Mouse (Mus musculus) adrenal gland, adult 18-20 months (tissue): ENCODE measurements around the gene Art1. TPM values are rescaled to one million over a fixed set of nuclear protein-coding genes. Genes with fewer than 3 reads are reported as not detected.

ENCODE experiments used
- DNase-seq, 2 experiments: peaks; one replicate each; pipeline ENCODE4 v3.0.0; 2021 to 2022; ENCODE audit warnings: low spot score in 2 of 2
- long read RNA-seq, 2 experiments: library from polyadenylated mRNA; stranded (forward); transcript quantifications; one replicate each; pipeline ENCODE4 v2.0.0; 2021
- total RNA-seq, 2 experiments: library from RNA; stranded (reverse); gene quantifications; 1 replicate in 1 of 2; 2 replicates in 1 of 2; pipeline ENCODE4 v1.2.3; 2021

Art1 gene
- total RNA-seq: under 1 TPM in 1 of 2 experiments, not detected in 1; 0.29 TPM
- long read RNA-seq, experiment 1: 0 reads
- long read RNA-seq, experiment 2, partial matches to known transcripts: 2 of 4 reads
- long read RNA-seq, experiment 2, other reads (novel, unspliced or antisense): 0 of 4 reads

DNA sequence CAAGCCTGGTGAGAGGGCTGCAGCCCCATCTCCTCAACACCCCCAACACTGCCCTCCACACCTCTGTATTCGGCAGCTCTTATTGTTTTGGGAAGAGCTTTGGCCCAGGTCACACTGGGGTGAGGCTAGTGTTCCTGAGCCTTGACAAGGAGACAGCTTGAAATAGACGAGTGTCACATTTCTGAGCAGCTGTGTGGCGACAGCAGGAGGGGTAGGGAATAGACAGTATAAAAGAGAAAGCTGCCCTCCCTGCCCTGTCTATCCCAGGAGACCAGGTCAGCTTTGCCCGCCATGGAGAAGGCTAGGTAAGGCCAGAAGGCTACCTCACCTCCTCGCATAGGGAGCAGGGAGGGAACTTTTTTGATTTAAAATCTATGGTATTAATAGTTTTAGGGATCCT lies at the start of gene Art1:
TSS of gene Art1 (plus strand) at position 257 of the 400 bp plus-strand sequence.
- DNase-seq: no peak

DNA sequence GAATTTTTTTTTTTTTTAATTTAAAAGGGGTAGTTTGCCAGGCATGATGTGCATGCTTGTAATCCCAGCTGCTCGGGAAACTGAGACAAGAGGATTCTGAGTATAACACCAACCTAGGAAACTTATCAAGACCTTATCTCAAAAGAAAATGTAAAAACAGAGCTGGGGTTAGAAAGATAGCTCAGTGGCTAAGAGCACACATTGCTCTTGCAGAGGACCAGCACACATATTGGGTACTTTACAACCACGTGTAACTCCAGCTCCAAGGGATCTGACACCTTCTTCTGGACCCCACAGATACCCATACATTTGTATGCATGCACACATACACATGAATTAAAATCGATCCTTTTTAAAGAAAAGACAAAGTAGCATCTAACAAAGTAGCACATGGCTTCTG lies 40.2 kb upstream of the Art1 start:
- DNase-seq: no peak

DNA sequence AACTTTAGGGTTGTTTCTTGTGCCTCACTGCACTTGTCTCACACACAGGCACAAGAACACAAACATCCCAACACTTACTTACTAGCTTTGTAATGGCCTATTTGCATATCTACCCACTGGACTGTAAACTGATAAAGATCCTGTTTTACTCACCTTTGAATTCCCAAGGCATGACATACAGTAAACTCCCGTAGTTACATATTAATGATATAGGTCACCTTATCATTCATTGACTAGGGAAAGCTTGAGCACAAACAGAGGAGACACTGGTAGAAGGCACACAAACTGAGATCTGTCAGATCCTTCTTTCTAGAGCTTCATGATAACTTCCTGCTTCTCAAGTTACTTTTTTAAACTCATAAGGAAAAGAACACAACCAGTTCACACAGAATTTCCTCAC lies 39.3 kb upstream of the Art1 start:
- no peak for DNase-seq

DNA sequence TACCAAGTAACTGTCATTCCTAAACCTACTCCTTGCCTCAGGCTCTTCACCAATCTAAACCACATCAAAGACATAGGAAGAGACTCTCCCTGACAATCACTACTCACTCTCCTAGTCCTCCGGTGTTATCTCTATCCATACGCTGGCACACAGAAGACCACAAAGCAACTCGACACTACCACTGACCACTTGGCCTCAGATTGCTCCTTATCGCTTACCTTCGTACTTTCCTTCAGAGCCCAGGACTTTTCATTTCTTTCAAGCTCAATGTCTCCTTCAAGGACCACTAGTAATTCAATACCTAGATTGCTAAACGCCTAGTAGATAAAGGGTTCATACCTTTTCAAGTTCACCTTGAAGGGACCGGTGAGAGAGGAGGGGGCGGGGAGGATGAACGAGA lies 37.7 kb upstream of the Art1 start:
- no peak for DNase-seq

DNA sequence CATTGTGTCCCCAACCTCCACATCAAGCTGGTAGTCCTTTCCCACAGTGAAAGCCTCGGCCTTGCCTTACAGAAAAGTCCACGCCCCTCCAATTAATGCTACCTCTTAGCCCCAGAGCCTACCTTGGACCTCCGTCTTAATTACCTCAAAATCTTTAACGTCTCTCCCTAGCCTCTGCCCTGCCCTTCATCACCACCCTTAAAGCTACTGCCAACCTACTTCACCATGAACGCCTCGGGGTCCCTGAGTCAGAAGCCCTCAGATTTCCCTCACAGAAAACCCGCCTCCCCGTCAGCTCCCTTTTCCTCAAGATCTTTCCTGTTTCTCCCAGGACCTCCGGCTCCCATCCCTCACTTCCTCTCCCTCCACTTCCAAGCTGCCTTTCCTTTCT lies 36.9 kb upstream of the Art1 start:
- DNase-seq: no peak

DNA sequence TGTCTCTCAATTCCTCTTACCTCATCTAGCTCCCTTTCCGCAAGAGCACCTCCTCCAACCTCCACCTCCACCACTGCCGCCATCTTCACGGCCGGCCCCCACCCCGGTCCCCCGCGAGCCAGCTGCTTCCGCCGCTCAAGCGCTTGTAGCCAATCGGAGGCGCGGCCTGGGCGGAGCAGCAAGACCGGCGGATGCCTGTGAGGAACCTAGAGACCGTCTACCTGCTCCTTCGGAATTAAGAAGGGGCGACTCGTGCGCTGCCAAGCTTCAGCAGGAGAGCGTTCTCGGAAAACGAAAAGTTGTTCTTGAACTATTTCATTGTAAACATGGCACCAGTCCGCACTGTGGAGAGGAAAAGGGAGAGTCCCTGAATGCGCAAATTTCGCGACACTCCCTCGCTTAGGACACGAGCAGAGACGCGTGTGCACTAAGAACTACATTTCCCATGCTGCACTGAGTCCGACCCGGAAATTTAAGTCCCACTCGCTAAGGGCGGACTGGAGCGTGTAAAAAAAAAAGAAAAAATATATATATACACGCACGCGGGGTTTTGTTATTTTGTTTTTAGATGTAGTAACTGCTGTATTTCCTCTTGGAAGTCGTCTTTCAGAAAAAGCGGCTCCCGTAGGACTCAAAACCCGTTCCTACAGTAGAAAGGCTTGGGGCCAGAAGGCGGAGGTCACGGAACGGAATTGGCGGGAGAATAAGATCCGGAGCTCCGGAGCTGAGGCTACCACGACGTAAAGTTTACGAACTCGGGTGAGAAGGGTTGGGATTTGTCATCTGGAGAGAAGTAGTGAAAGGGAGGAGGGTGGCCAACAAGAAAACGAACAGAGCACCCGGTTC lies 36.3 kb upstream of the Art1 start, which contains the start of the genes Rnf121, Xndc1 and Xntrpc:
TSS of gene Rnf121 (minus strand) at position 424 of the 846 bp plus-strand sequence.
TSS of gene Xndc1 (plus strand) at position 466 of the 846 bp plus-strand sequence.
TSS of gene Xntrpc (plus strand) at position 668 of the 846 bp plus-strand sequence.
- DNase-seq: peak; percentile 85 to 86

DNA sequence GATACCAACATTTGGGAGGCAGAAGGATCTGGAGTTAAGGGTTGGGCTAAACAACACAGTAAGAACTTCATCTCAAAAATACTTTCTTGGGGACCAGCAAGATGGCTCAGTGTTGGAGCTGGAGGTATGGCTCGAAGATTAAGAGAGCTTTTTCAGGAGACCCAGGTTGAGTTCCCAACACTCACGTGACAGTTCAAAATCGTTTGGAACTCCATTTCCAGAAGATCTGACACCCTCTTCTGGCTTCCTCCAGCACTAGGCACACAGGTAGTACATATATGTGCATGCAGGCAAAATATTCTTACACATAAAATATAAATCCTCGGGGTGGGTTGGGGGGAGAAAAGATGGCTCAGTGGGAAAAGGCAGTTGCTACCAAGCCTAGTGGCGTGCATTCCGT lies 35.2 kb upstream of the Art1 start:
- DNase-seq: no peak

DNA sequence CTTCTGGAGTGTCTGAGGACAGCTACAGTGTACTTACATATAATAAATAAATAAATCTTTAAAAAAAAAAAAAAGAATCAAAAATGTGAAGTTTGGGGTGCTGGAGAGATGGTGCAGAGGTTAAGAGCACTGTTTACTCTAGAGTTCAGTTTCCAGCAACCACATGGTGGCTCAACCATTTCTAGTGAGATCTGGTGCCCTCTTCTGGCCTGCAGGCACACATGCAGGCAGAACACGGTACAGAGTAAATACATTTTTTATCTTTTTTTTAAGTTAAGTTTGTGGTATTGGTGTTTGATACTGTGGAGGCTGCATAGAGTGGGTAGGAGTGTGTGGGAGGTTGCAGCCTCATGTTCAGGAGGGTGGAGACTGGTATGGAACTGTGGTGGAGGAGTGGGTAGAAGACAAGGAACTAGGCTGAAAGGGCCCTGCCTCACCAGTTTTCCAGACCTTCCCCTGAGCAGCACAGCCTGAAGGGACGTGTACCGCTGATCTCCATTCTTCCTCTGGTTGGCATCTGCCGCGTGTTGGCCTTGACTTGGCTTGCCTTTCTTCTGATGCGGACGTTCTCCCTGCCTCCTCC lies 24.7 kb upstream of the Art1 start:
- peak in 1 of 2 experiments; percentile 17 for DNase-seq

DNA sequence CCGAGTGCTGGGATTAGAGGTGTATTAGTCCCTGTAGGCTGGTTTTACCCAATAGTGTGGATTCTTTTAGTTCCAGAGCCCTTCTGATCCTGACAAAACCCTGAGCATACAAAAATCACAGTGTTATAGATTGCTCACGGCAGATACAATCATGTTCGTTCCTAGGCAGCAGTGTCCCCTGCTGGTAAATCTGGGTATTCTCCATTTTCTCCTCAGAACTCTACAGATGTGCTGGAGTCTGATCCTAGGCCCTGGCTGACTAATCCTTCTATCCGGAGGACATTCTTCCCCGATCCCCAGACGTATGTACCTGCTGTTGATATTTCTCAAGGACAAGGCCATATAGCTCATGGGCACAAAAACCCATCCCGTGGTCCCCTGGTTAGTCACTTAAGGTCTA lies 23.0 kb upstream of the Art1 start:
- peak in 1 of 2 experiments; percentile 29 for DNase-seq

DNA sequence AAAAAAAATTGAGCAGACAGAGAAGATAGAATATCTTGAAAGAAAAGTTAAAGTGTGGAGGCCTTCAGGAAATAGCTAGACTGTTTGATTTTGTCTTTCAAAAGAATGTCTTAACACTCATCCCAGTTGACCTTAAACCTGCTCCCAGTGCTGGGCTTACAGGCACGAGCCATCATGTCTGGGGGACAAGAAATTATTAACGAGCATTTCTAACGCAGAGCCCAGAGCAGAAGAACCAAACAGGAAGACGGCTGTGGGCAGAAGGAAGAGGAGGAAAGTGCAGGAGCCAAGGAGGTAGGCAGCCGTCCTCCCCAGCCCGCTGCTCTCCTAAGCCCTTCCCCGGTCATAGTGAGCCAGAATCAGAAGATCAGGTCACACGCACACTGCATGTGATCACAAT lies 21.2 kb upstream of the Art1 start:
- DNase-seq: no peak

DNA sequence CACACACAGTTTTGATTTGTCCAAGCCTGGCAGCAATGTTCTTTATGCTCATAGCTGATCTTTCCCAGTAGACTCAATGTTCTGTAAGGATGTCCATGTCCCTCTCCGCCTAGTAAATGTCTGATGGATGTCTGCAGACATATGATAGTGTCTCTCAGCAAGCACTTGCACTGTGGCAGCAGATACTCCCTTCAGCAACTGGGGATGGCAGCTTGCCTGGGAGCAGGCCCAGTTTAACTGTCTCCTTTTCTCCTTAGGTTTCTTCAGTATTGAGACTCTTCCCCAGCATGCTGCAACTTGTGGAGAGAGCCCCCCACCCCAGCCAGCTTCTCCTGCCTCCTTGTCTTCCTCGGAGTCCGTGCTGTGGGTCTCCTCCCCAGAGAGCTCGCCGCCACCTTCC lies 19.8 kb upstream of the Art1 start:
- DNase-seq: no peak

DNA sequence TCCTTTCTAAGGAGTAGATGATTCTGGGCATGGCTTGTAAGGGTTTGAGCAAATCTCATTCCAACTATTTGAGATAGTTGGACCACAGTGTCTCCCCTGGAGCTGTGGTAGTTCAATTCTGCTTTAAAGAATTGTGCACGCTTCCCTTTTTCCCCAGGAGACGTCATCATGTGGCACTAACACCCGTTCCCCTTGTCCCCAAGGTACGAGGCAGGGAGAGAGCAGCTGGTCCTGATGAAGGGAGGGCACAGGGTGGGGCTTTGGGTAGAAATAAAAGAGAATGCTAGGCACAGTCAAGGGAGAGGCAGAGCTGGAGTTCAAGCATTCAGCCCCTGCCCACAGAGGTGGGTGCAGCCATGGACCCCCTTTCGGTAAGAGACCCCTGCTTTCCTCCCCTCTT lies 18.7 kb upstream of the Art1 start, which contains the start of gene Trpc2:
TSS of gene Trpc2 (plus strand) at position 301 of the 400 bp plus-strand sequence.
- DNase-seq: no peak

DNA sequence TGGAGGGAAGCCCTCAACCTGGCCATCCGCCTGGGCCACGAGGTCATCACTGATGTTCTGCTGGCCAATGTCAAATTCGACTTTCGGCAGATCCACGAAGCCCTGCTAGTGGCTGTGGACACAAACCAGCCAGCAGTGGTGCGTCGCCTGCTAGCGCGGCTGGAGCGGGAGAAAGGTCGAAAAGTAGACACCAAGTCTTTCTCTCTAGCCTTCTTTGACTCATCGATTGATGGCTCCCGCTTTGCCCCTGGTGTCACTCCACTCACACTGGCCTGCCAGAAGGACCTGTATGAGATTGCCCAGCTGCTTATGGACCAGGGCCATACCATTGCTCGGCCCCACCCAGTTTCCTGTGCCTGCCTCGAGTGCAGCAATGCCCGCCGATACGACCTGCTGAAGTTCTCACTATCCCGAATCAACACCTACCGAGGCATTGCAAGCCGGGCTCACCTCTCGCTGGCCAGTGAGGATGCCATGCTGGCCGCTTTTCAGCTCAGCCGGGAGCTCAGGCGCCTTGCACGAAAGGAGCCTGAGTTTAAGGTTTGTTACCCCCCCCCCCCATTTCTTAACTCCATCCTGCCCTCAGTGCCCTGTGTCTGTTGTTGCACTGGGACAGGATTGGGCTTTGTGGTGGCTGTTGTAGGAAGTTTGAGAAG lies 17.4 kb upstream of the Art1 start:
- no peak for DNase-seq

DNA sequence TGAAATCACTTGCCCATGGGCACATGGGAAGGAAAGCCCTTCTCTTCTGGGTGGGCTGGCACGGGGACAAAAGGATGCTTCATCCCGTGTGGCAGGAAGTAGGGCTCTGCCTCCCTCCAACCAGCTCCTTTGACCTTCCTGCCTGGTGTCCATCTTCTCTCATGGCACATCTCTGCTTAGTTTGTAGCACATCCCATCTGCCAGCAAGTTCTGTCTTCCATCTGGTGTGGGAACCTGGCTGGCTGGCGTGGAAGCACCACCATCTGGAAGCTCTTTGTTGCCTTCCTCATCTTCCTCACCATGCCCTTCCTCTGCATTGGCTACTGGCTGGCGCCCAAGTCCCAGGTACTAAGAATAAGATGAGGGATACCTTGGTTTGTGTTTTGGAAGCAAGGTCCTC lies 14.2 kb upstream of the Art1 start:
- DNase-seq: no peak

DNA sequence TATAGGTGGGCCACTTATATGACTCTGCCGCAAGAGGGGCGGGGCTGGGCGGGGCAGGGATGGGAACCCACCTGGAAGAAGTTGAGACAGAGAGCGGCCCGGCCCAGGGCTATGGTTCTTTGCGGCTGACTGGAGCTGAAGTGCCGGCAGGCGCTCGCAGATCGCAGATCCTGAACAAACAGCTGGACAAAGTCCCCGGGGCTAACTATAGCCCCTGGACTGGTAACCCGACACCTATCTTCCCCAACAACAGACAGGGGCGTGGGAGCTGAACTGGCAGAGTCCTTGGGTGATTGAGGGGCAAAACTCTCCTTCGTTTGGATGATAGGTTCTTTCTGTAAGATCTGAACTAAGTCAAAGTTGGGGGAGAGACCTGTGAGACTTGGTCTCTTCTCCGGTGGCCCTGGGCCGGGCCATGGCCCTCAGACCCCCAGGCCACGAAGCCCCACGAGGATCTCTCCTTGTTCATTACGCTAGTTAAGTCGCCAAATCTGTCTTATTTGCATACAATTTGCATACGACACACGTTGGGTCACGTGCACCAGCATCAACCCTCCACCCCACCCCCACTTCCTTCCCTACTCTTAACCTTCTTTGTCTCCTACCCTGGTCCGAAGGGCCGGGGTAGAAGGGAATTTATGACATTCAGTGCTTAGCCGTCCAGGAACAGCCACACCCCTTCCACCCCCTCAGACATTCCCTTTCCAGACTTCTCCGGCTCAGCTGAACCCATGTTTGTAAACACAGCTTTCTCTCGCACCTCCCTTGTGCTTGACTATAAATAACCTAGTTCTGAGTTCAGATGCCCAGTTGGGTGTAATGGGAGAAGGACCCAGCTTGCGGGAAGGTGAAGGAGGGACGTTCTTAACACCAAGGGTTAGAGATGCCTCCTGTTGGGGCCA lies 1.5 kb upstream of the Art1 start:
- no peak for DNase-seq

DNA sequence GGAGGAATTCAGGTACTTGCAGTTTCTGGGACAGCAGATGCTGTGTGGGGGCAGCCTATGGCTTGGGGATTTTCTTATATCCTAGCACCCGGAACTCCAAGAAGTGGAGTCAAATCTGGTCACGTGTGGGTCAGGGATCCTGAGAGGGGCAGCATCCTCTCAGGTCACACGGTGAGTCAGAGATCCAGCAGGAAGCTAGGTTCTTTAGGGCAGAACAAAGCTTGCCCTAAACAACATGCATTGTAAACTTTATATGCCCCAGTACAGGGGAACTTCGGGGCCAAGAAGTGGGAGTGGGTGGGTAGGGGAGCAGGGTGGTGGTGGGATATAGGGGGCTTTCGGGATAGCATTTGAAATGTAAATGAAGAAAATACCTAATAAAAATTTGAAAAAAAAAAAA lies 675 bp upstream of the Art1 start:
- no peak for DNase-seq

DNA sequence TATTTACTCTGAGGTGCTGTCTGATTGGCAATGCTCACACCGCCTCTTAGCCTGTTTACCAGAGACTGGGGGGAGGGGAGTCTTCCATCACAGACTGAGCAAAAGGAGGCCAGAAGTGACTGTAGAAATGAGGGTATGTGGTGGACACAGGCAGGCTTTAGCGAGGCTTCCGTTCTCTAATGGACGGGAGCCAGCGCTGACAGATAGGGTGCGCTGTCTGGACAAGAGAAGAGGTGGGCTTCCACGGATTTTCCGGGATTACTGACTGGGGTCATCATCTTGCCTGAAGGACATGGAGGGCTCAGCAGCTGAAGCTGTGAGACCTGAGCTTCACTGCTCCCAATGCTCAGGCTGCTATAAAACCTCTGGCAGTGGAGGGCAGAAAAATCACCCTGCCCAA lies 698 bp downstream of the Art1 start:
- DNase-seq: no peak

DNA sequence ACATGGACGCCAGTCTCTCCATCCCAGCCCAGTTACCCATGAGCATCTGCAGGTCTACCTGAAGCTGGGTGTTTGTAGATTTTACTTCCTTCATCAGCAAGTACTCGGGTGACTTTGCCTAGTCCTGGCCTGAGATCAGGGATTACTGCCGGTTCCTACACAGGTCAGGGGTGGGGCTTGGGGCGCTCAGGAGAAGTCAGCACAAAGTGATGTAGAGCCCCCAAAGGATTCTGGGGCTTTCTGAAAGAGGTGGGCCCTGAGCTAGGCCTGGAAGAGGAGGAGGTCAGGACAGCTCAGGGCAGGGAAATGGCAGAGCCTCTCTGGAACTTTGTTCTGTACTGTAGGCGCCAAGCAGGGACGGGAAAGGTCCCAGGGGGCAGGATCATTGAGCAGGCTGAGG lies 1.2 kb downstream of the Art1 start:
- DNase-seq: no peak

DNA sequence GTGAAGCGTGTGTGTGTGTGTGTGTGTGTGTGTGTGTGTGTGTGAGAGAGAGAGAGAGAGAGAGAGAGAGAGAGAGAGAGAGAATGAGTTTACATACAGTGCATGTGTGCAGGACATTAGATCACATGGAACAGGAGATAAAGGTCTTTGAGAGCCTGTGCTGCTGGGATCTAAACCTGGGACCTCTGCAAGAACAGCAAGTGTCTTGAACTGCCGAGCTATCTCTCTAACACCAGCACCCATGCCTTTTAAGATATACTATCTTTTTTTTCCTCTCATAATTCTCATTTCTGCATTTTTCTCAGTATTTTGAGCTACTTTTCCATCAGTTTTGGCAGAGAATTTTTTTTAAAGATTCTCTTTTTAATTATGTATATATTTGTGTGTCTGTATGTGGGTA lies 2.0 kb downstream of the Art1 start:
- no peak for DNase-seq

DNA sequence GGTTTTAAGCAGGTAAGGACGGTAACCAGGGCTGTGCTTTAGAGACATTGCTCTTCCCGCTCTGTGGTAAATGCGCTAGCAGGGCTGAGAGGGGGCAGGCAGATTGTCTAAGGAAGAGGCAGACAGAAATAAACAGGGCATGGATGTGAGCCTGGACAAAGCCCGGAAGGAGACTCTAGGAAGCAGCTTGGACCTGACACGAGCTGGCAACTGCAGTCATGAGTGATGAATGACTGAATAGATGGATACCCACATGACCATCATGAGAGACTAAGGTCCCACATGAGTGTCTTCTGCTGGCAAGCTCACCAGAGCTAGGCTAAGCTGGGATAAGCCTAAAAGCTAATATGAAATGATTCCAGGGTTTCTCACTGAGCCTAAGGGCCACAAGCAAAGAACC lies 2.6 kb downstream of the Art1 start:
- no peak for DNase-seq

DNA sequence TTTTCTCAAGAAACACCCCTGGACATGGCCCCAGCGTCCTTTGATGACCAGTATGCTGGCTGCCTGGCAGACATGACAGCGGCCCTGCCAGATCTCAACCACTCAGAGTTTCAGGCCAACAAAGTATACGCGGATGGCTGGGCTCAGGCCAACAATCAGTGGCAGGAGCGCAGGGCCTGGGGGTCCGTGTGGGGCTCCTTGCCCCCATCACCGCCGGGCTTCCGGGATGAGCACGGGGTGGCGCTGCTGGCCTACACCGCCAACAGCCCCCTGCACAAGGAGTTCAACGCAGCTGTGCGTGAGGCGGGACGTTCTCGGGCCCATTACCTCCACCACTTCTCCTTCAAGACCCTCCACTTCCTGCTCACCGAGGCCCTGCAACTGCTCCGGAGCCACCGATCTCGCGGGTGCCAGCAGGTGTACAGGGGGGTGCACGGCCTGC lies 5.2 kb downstream of the Art1 start:
- no peak for DNase-seq
